Mouse (Mus musculus) CH12.LX (cell line): ENCODE data around the gene Morc2a. TPM values are rescaled to one million over a fixed set of nuclear protein-coding genes. Genes with fewer than 3 reads are reported as not detected.

Source experiments
- DNase-seq: peaks from one replicate; pipeline ENCODE4 v3.0.0-alpha.2; 2013; ENCODE audit errors: extremely low read depth
- H3K27ac ChIP-seq: 2 replicates; pipeline ENCODE4 v1.5.1; 2012; ENCODE audit warnings: low read depth, mild to moderate bottlenecking, control low read depth, moderate library complexity; ENCODE audit not compliant: insufficient read depth
- H3K27me3 ChIP-seq: replicated peaks from 2 replicates; pipeline ENCODE3; 2012; ENCODE audit warnings: inconsistent platforms
- H3K36me3 ChIP-seq, 2 experiments: replicated peaks in 1 of 2; 2 replicates each; pipeline versions ENCODE3 to v1.6.1; 2012; ENCODE audit warnings: inconsistent platforms in 1 of 2, low read length in 1 of 2, mild to moderate bottlenecking in 1 of 2, mixed read lengths in 1 of 2, moderate library complexity in 1 of 2; ENCODE audit not compliant: control insufficient read depth in 1 of 2, insufficient read depth in 1 of 2
- H3K4me1 ChIP-seq, 2 experiments: 2 replicates each; pipeline ENCODE4 v1.6.1; 2012; ENCODE audit warnings: inconsistent platforms in 1 of 2, moderate library complexity in 1 of 2; ENCODE audit not compliant: insufficient read depth in 2 of 2, control insufficient read depth in 1 of 2
- H3K4me2 ChIP-seq: 2 replicates; pipeline ENCODE4 v1.6.1; 2012; ENCODE audit warnings: low read depth, mild to moderate bottlenecking, control low read depth; ENCODE audit not compliant: poor library complexity, insufficient read depth, severe bottlenecking
- H3K4me3 ChIP-seq, 3 experiments: fragments of 150-350 bp in 1 of 3; sonication (generic) in 1 of 3; replicated peaks in 1 of 3; 2 replicates each; pipeline versions ENCODE3 to v1.5.1; 2011 to 2012; ENCODE audit warnings: low read depth in 2 of 3, low read length in 2 of 3, mild to moderate bottlenecking in 2 of 3, moderate library complexity in 2 of 3, control low read depth in 1 of 3, improper control_type of control experiment in 1 of 3, inconsistent platforms in 1 of 3, mixed read lengths in 1 of 3; ENCODE audit not compliant: poor library complexity in 1 of 3
- H3K79me2 ChIP-seq: replicated peaks from 2 replicates; pipeline ENCODE4 v1.6.1; 2012; ENCODE audit warnings: mild to moderate bottlenecking, moderate library complexity; ENCODE audit not compliant: control insufficient read depth, poor library complexity, insufficient read depth, severe bottlenecking; ENCODE audit errors: extremely low read depth
- H3K9ac ChIP-seq: 2 replicates; pipeline ENCODE4 v1.6.1; 2012; ENCODE audit warnings: low read depth, mild to moderate bottlenecking, control low read depth, moderate library complexity; ENCODE audit not compliant: insufficient read depth
- H3K9me3 ChIP-seq: replicated peaks from 2 replicates; pipeline ENCODE3; 2012; ENCODE audit warnings: low read length, inconsistent platforms, mixed read lengths
- BHLHE40 ChIP-seq: IDR thresholded peaks from 2 replicates; pipeline ENCODE4 v1.6.1; 2011; ENCODE audit warnings: mild to moderate bottlenecking, low read depth, low read length, improper control_type of control experiment
- CHD1 ChIP-seq: IDR thresholded peaks from 2 replicates; pipeline ENCODE4 v1.6.1; 2012; ENCODE audit warnings: low read depth, low read length, improper control_type of control experiment, inconsistent platforms
- CHD2 ChIP-seq: IDR thresholded peaks from 2 replicates; pipeline ENCODE4 v1.6.1; 2011; ENCODE audit warnings: low read length, improper control_type of control experiment
- CTCF ChIP-seq, 2 experiments: IDR thresholded peaks in 1 of 2; conservative IDR thresholded peaks in 1 of 2; 2 replicates each; pipeline ENCODE4 v1.5.1; 2011 to 2012; ENCODE audit warnings: low read depth in 2 of 2, low read length in 2 of 2, improper control_type of control experiment in 1 of 2, inconsistent platforms in 1 of 2, mild to moderate bottlenecking in 1 of 2, moderate library complexity in 1 of 2
- E2F4 ChIP-seq: IDR thresholded peaks from 2 replicates; pipeline ENCODE4 v1.6.1; 2011; ENCODE audit warnings: low read depth, low read length, improper control_type of control experiment; ENCODE audit not compliant: insufficient replicate concordance
- ELF1 ChIP-seq: IDR thresholded peaks from 2 replicates; pipeline ENCODE4 v1.6.1; 2014; ENCODE audit warnings: low read depth, mild to moderate bottlenecking, inconsistent platforms, low read length, improper control_type of control experiment
- EP300 ChIP-seq: IDR thresholded peaks from 2 replicates; pipeline ENCODE4 v1.6.1; 2011; ENCODE audit warnings: low read length, improper control_type of control experiment
- ETS1 ChIP-seq: conservative IDR thresholded peaks from 2 replicates; pipeline ENCODE4 v1.6.1; 2012; ENCODE audit warnings: low read depth, mild to moderate bottlenecking, inconsistent platforms, low read length, improper control_type of control experiment, moderate library complexity
- GABPA ChIP-seq: IDR thresholded peaks from 2 replicates; pipeline ENCODE4 v1.6.1; 2012; ENCODE audit warnings: low read depth, low read length, improper control_type of control experiment, inconsistent platforms; ENCODE audit not compliant: insufficient replicate concordance
- IRF4 ChIP-seq: IDR thresholded peaks from 2 replicates; pipeline ENCODE4 v1.6.1; 2014; ENCODE audit warnings: low read depth, mild to moderate bottlenecking, inconsistent platforms, low read length, improper control_type of control experiment
- JUN ChIP-seq: IDR thresholded peaks from 2 replicates; pipeline ENCODE4 v1.6.1; 2011; ENCODE audit warnings: low read depth, mild to moderate bottlenecking, low read length, improper control_type of control experiment, moderate library complexity; ENCODE audit not compliant: insufficient read depth
- KAT2A ChIP-seq: IDR thresholded peaks from 2 replicates; pipeline ENCODE4 v1.6.1; 2012; ENCODE audit warnings: low read length, improper control_type of control experiment, inconsistent platforms; ENCODE audit not compliant: insufficient replicate concordance
- MAFK ChIP-seq: IDR thresholded peaks from 2 replicates; pipeline ENCODE4 v1.6.1; 2011; ENCODE audit warnings: low read length, improper control_type of control experiment; ENCODE audit not compliant: insufficient replicate concordance
- MYC ChIP-seq: IDR thresholded peaks from 2 replicates; pipeline ENCODE4 v1.6.1; 2011; ENCODE audit warnings: low read depth, mild to moderate bottlenecking, improper control_type of control experiment, low read length
- NELFE ChIP-seq: IDR thresholded peaks from 2 replicates; pipeline ENCODE4 v1.6.1; 2011; ENCODE audit warnings: low read depth, low read length, improper control_type of control experiment
- PAX5 ChIP-seq: IDR thresholded peaks from 2 replicates; pipeline ENCODE4 v1.6.1; 2012; ENCODE audit warnings: low read length, inconsistent platforms, mixed read lengths
- POLR2A ChIP-seq: IDR thresholded peaks from 2 replicates; pipeline ENCODE4 v1.6.1; 2011; ENCODE audit warnings: low read depth, mild to moderate bottlenecking, improper control_type of control experiment, low read length
- POLR2AphosphoS2 ChIP-seq: IDR thresholded peaks from 2 replicates; pipeline ENCODE4 v1.6.1; 2011; ENCODE audit warnings: low read depth, low read length, improper control_type of control experiment
- RAD21 ChIP-seq: IDR thresholded peaks from 2 replicates; pipeline ENCODE4 v1.6.1; 2011; ENCODE audit warnings: low read depth, mild to moderate bottlenecking, low read length, improper control_type of control experiment, moderate library complexity
- RCOR1 ChIP-seq: conservative IDR thresholded peaks from 2 replicates; pipeline ENCODE4 v1.6.1; 2012; ENCODE audit warnings: low read depth, mild to moderate bottlenecking, inconsistent platforms, low read length, improper control_type of control experiment
- SMC3 ChIP-seq: IDR thresholded peaks from 2 replicates; pipeline ENCODE4 v1.6.1; 2011; ENCODE audit warnings: low read depth, low read length, improper control_type of control experiment
- TBP ChIP-seq: conservative IDR thresholded peaks from 2 replicates; pipeline ENCODE4 v1.6.1; 2011; ENCODE audit warnings: low read depth, low read length, improper control_type of control experiment
- TCF12 ChIP-seq: IDR thresholded peaks from 2 replicates; pipeline ENCODE4 v1.6.1; 2014; ENCODE audit warnings: low read depth, mild to moderate bottlenecking, inconsistent platforms, low read length, improper control_type of control experiment
- UBTF ChIP-seq: IDR thresholded peaks from 2 replicates; pipeline ENCODE4 v1.6.1; 2012; ENCODE audit warnings: low read depth, mild to moderate bottlenecking, inconsistent platforms, low read length, improper control_type of control experiment, moderate library complexity
- USF2 ChIP-seq: conservative IDR thresholded peaks from 2 replicates; pipeline ENCODE4 v1.6.1; 2011; ENCODE audit warnings: low read depth, low read length, improper control_type of control experiment
- ZMIZ1 ChIP-seq: IDR thresholded peaks from 2 replicates; pipeline ENCODE4 v1.6.1; 2012; ENCODE audit warnings: low read depth, mild to moderate bottlenecking, inconsistent platforms, low read length, improper control_type of control experiment
- dilution Hi-C: fragments of 300-500 bp; cut with MboI; formaldehyde crosslinking; loops from 2 replicates; pipeline ENCODE4 v1.14.3; 2020; ENCODE audit warnings: low sequenced_read_pairs; ENCODE audit not compliant: extremely low pct_unique_long_range_greater_than_20kb, extremely low pct_ligation_motif_present
- in situ Hi-C: fragments of 300-500 bp; cut with MboI; formaldehyde crosslinking; loops from 3 replicates; pipeline ENCODE4 v1.14.3; 2019; ENCODE audit warnings: low sequenced_read_pairs, low pct_ligation_motif_present, low pct_unique_long_range_greater_than_20kb, mixed read lengths
- polyA plus RNA-seq: library from polyadenylated mRNA; unstranded; fragments of >175 nt; gene quantifications from 2 replicates; pipeline ENCODE4 v1.2.1, GENCODE M21; 2012; ENCODE audit warnings: low read depth; ENCODE audit not compliant: insufficient read length
- total RNA-seq, 2 experiments: library from RNA; depleted of rRNA; stranded (reverse); fragments of 300-350 nt in 1 of 2; fragments of >200 nt in 1 of 2; gene quantifications; 2 replicates each; pipeline ENCODE4 v1.2.3; 2012 to 2014

The Morc2a gene
- total and polyA plus RNA-seq, 3 experiments, result 28.1 to 44.1 (median 28.2) TPM

- H3K9me3 ChIP-seq, result no peaks in the 10 kb centered on the region
- H3K4me1 ChIP-seq, result no peaks in the 10 kb centered on the region
- peaks cover 65 to 92% of the 10 kb centered on the region in 2 experiments for H3K36me3 ChIP-seq
- no peaks in the 10 kb centered on the region for H3K27me3 ChIP-seq
- dilution Hi-C loops, result no loop called here
- TF ChIP-seq NELFE, result no peak
- no peak for TF ChIP-seq EP300
- TF ChIP-seq SMC3, result no peak
- no peak for TF ChIP-seq USF2
- no peak for TF ChIP-seq ETS1
- TF ChIP-seq RAD21, result no peak
- no peak for TF ChIP-seq CTCF (conservative IDR thresholded peaks at IDR 0.05 in 1 of 2, IDR thresholded peaks at IDR 0.05 in 1 of 2; ENCODE audit: low read depth in 2 of 2, low read length in 2 of 2)
- no peak for TF ChIP-seq E2F4
- no peak for TF ChIP-seq CHD1
- TF ChIP-seq JUN, result no peak
- TF ChIP-seq BHLHE40, result no peak
- TF ChIP-seq POLR2A, result no peak
- TF ChIP-seq MYC, result no peak
- no peak for TF ChIP-seq IRF4
- TF ChIP-seq ZMIZ1, result no peak
- TF ChIP-seq, all 38 proteins: peak for 0
- in situ Hi-C loops, result no loop called here
- no peak overlapping the region for H3K27ac ChIP-seq
- no peak for DNase-seq
- H3K4me2 ChIP-seq, result no peak overlapping the region
- H3K4me3 ChIP-seq, result no peak overlapping the region
- H3K79me2 ChIP-seq, result no peaks in the 10 kb centered on the region
- no peak overlapping the region for H3K9ac ChIP-seq
Measured at GRCm38 (mm10) chr11:3679771-3680170, 30.8 kb downstream of the Morc2a start.

GRCm38 (mm10) chr11:3683696-3684095 is 34.7 kb downstream of the Morc2a start:
- H3K79me2 ChIP-seq, result no peaks in the 10 kb centered on the region
- H3K36me3 ChIP-seq, result peaks cover 67 to 89% of the 10 kb centered on the region in 2 experiments
- dilution Hi-C loops, result no loop called here
- no peak overlapping the region for H3K9ac ChIP-seq
- H3K9me3 ChIP-seq, result no peaks in the 10 kb centered on the region
- H3K4me1 ChIP-seq, result no peaks in the 10 kb centered on the region
- in situ Hi-C loops, result no loop called here
- H3K4me3 ChIP-seq, result no peak overlapping the region
- no peak overlapping the region for H3K4me2 ChIP-seq
- no peaks in the 10 kb centered on the region for H3K27me3 ChIP-seq
- no peak for TF ChIP-seq RCOR1
- no peak for TF ChIP-seq TBP
- no peak for TF ChIP-seq GABPA
- TF ChIP-seq ELF1, result no peak
- no peak for TF ChIP-seq UBTF
- no peak for TF ChIP-seq PAX5
- TF ChIP-seq POLR2AphosphoS2, result no peak
- no peak for TF ChIP-seq NELFE
- no peak for TF ChIP-seq TCF12
- no peak for TF ChIP-seq MYC
- no peak for TF ChIP-seq KAT2A
- TF ChIP-seq MAFK, result no peak
- no peak for TF ChIP-seq CHD2
- no peak for DNase-seq
- H3K27ac ChIP-seq, result no peak overlapping the region
